Mouse (Mus musculus): ENCODE measurements around the gene Mamdc4. TPM values are rescaled to one million over a fixed set of nuclear protein-coding genes. Genes with fewer than 3 reads are reported as not detected.

Mamdc4 gene
- total and polyA plus RNA-seq, 3 experiments, result 17.6 to 21.6 TPM; not detected in 1

DNA sequence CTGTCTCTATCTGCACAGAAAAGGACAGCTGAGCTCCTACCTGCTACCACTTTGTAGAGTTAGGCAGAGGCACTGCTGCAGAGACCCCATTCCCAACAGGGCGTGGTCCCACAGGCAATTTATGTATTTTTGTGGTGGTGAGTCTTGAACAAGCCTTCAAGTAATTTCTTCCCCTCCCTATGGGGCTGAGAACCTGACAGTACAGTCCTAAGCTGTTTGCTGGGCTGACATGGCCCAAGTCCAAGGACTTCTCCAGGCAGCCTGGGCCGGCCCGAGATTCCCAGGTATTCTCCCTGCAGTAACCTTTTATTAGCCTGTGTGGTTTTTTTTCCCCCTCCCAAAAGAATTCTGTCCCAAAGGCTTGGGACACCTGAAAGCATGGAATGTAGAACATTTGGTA is 9.5 kb upstream of the Mamdc4 start:
- Histone ChIP-seq H3K4me3 (ENCODE audit: control insufficient read depth in 1 of 2, insufficient read depth in 1 of 2, low read depth in 2 of 2, low read length in 2 of 2) (no peak overlapping the region), H3K36me3 (ENCODE audit: control insufficient read depth in 1 of 2, insufficient read depth in 2 of 2, low read length in 2 of 2) (peaks cover 3 to 7% of the 10 kb centered on the region in 2 experiments), H3K79me2 (ENCODE audit: control insufficient read depth, insufficient read depth, low read length, poor library complexity) (no peaks in the 10 kb centered on the region), H3K4me1 (ENCODE audit: control insufficient read depth in 1 of 2, insufficient read depth in 2 of 2, low read length in 2 of 2) (peaks cover 0 to 10% of the 10 kb centered on the region in 2 experiments; a peak in 2 of 4 replicates), H3K27me3 (ENCODE audit: control insufficient read depth in 1 of 2, insufficient read depth in 2 of 2, low read length in 2 of 2) (no peaks in the 10 kb centered on the region), H3K9ac (ENCODE audit: control insufficient read depth, low read depth, low read length, poor library complexity, severe bottlenecking) (no peak overlapping the region), H3K27ac (ENCODE audit: control insufficient read depth, low read depth, low read length) (no peak overlapping the region), H3K9me3 (replicated peaks; ENCODE audit: insufficient read depth, low read length) (no peaks in the 10 kb centered on the region)
- no peak for DNase-seq (ENCODE audit: low read depth, low spot score)
- TF ChIP-seq MAX (IDR thresholded peaks at IDR 0.05; ENCODE audit: low read length) (no peak), NELFE (IDR thresholded peaks at IDR 0.05; ENCODE audit: low read depth, low read length) (no peak), MEF2A (IDR thresholded peaks at IDR 0.05; ENCODE audit: extremely low read depth, insufficient replicate concordance, low read depth, low read length, poor library complexity, severe bottlenecking) (no peak), USF2 (IDR thresholded peaks at IDR 0.05; ENCODE audit: borderline replicate concordance in 1 of 2, insufficient read depth in 1 of 2, low read depth in 1 of 2, low read length in 2 of 2) (no peak), KAT2A (conservative IDR thresholded peaks at IDR 0.05; ENCODE audit: low read depth, low read length) (no peak), TCF12 (IDR thresholded peaks at IDR 0.05; ENCODE audit: low read depth, low read length) (no peak), CHD1 (IDR thresholded peaks at IDR 0.05; ENCODE audit: low read depth, low read length) (no peak), RAD21 (IDR thresholded peaks at IDR 0.05; ENCODE audit: low read depth, low read length) (no peak), ETS1 (IDR thresholded peaks at IDR 0.05; ENCODE audit: low read depth, low read length) (no peak), ZMIZ1 (IDR thresholded peaks at IDR 0.05; ENCODE audit: low read depth, low read length) (no peak)

DNA sequence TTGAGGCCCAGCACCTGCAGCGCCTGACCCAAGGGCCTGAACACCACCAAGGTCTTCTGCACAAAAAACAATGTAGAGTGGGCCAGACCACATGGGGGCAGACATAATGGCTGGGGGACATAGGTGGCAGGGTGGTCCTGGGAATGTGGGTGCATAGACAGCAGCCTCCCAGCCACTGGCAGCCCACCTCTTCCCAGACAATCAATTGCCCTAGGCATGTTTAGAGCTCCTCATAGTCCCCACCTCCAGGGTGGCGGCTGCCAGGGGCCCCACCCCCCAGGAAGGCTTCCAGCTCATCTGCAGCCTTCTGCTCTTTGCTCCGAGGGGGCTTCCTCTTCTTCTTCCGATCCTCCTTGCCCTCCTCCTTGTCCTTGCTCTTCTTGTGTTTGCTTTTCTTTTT is 8.9 kb upstream of the Mamdc4 start:
- H3K9ac ChIP-seq (ENCODE audit: control insufficient read depth, low read depth, low read length, poor library complexity, severe bottlenecking), result no peak overlapping the region
- peaks cover 0 to 10% of the 10 kb centered on the region in 2 experiments; a peak in 2 of 4 replicates for H3K4me1 ChIP-seq (ENCODE audit: control insufficient read depth in 1 of 2, insufficient read depth in 2 of 2, low read length in 2 of 2)
- H3K27ac ChIP-seq (ENCODE audit: control insufficient read depth, low read depth, low read length), result no peak overlapping the region
- TF ChIP-seq MYC (IDR thresholded peaks at IDR 0.05; ENCODE audit: low read depth, low read length), result no peak
- no peak for TF ChIP-seq TAL1 (IDR thresholded peaks at IDR 0.05; ENCODE audit: low read length)
- TF ChIP-seq EP300 (IDR thresholded peaks at IDR 0.05; ENCODE audit: low read depth in 1 of 2, low read length in 2 of 2), result no peak
- TF ChIP-seq CTCF (IDR thresholded peaks at IDR 0.05 in 2 of 3, conservative IDR thresholded peaks at IDR 0.05 in 1 of 3; ENCODE audit: control insufficient read depth in 1 of 3, insufficient read depth in 1 of 3, low read depth in 2 of 3, low read length in 3 of 3, poor library complexity in 1 of 3, severe bottlenecking in 1 of 3), result no peak
- no peak for TF ChIP-seq MAZ (IDR thresholded peaks at IDR 0.05; ENCODE audit: low read depth, low read length)
- TF ChIP-seq ZC3H11A (IDR thresholded peaks at IDR 0.05; ENCODE audit: low read depth, low read length), result no peak
- TF ChIP-seq NRF1 (IDR thresholded peaks at IDR 0.05; ENCODE audit: insufficient read depth, low read depth, low read length, poor library complexity, severe bottlenecking), result no peak
- TF ChIP-seq GABPA (IDR thresholded peaks at IDR 0.05; ENCODE audit: low read depth, low read length), result no peak
- TF ChIP-seq NELFE (IDR thresholded peaks at IDR 0.05; ENCODE audit: low read depth, low read length), result no peak
- no peak for TF ChIP-seq MXI1 (IDR thresholded peaks at IDR 0.05; ENCODE audit: low read depth, low read length)
- no peak for TF ChIP-seq ELF1 (IDR thresholded peaks at IDR 0.05; ENCODE audit: low read depth, low read length)
- TF ChIP-seq USF2 (IDR thresholded peaks at IDR 0.05; ENCODE audit: borderline replicate concordance in 1 of 2, insufficient read depth in 1 of 2, low read depth in 1 of 2, low read length in 2 of 2), result no peak
- TF ChIP-seq POLR2AphosphoS5 (IDR thresholded peaks at IDR 0.05; ENCODE audit: borderline replicate concordance, low read depth, low read length), result no peak
- no peak for TF ChIP-seq BHLHE40 (IDR thresholded peaks at IDR 0.05; ENCODE audit: borderline replicate concordance, low read depth, low read length)
- no peak for TF ChIP-seq ZNF384 (IDR thresholded peaks at IDR 0.05; ENCODE audit: low read depth, low read length)
- no peak for TF ChIP-seq CHD2 (IDR thresholded peaks at IDR 0.05; ENCODE audit: low read length)
- no peak for TF ChIP-seq SIN3A (IDR thresholded peaks at IDR 0.05; ENCODE audit: low read length)
- TF ChIP-seq MEF2A (IDR thresholded peaks at IDR 0.05; ENCODE audit: extremely low read depth, insufficient replicate concordance, low read depth, low read length, poor library complexity, severe bottlenecking), result no peak
- TF ChIP-seq HCFC1 (IDR thresholded peaks at IDR 0.05; ENCODE audit: low read depth, low read length), result no peak
- H3K27me3 ChIP-seq (ENCODE audit: control insufficient read depth in 1 of 2, insufficient read depth in 2 of 2, low read length in 2 of 2), result no peaks in the 10 kb centered on the region
- H3K36me3 ChIP-seq (ENCODE audit: control insufficient read depth in 1 of 2, insufficient read depth in 2 of 2, low read length in 2 of 2), result peaks cover 3 to 7% of the 10 kb centered on the region in 2 experiments
- no peak for DNase-seq (ENCODE audit: low read depth, low spot score)
- H3K79me2 ChIP-seq (ENCODE audit: control insufficient read depth, insufficient read depth, low read length, poor library complexity), result no peaks in the 10 kb centered on the region
- H3K9me3 ChIP-seq (replicated peaks; ENCODE audit: insufficient read depth, low read length), result no peaks in the 10 kb centered on the region
- no peak overlapping the region for H3K4me3 ChIP-seq (ENCODE audit: control insufficient read depth in 1 of 2, insufficient read depth in 1 of 2, low read depth in 2 of 2, low read length in 2 of 2)
